Comparison of ENCODE assay signal across 12 mouse cellular contexts in genomic region chr9:63632924-63633323, GRCm38 (mm10). TPM values are rescaled to one million over a fixed set of nuclear protein-coding genes. Genes with fewer than 3 reads are reported as not detected.
DNase-seq lines count a peak whose midpoint lies in the region; ATAC-seq and TF ChIP-seq lines count a peak whose summit lies in the region.
"Had no signal": no experiment of that assay in that cellular context is flagged by ENCODE, and none has a peak within 500 bp of the region (broad histone marks: within the 10 kb centered on the region; RNA-seq: fewer than 3 reads in every experiment).

No protein-coding gene starts in this region.

- H3K4me2 ChIP-seq in forebrain, embryonic 16.5 days (ENCODE audit: low read length), result peak overlapping the region; percentile 15; the same call in 1 of the 2 replicates
- H3K4me2 ChIP-seq: liver, embryonic 13.5 days had no signal

- H3K27me3 ChIP-seq in forebrain, embryonic 16.5 days (replicated peaks; ENCODE audit: control insufficient read depth, insufficient read depth, low read length), result no peaks in the 10 kb centered on the region
- no peaks in the 10 kb centered on the region for H3K27me3 ChIP-seq in heart, adult 2 months (ENCODE audit: control insufficient read depth, insufficient read depth, low read length)
- H3K27me3 ChIP-seq: liver, embryonic 13.5 days had no signal

- intact Hi-C loops in left cerebral cortex, postnatal 10 days (cut with DNase I), result no loop called here
- intact Hi-C loops in left cerebral cortex, postnatal 14 days (cut with DNase I), result loop anchor here (5.0 kb wide), 1 partner anchor 109 kb away; no protein-coding TSS in a partner anchor
- intact Hi-C loops in heart, adult 2 months (cut with DNase I), result no loop called here

- no peak overlapping the region for H3K4me3 ChIP-seq in forebrain, embryonic 16.5 days (replicated peaks; ENCODE audit: low read length)
- no peak overlapping the region for H3K4me3 ChIP-seq in heart, adult 2 months
- H3K4me3 ChIP-seq: liver, embryonic 13.5 days had no signal

- TF ChIP-seq EP300 in heart, adult 2 months (IDR thresholded peaks at IDR 0.05; ENCODE audit: insufficient read depth, low read depth, low read length), result no peak

- no peaks in the 10 kb centered on the region for H3K9me3 ChIP-seq in forebrain, embryonic 16.5 days (ENCODE audit: control insufficient read depth, low read length)
- H3K9me3 ChIP-seq: liver, embryonic 13.5 days had no signal

- DNase-seq in left cerebral cortex, adult 11 months (ENCODE audit: low spot score), result peak; percentile 54
- DNase-seq in left cerebral cortex, postnatal 10 days (ENCODE audit: extremely low spot score in 1 of 2, low spot score in 2 of 2), result no peak
- peak; percentile 63 to 70 for DNase-seq in left cerebral cortex, postnatal 14 days (ENCODE audit: low spot score in 2 of 2)
- peak; percentile 77 to 84 for DNase-seq in right cerebral cortex, postnatal 36 days (ENCODE audit: low spot score in 2 of 2)
- DNase-seq in kidney, postnatal 25 days, result no peak
- DNase-seq in heart, adult 2 months, result no peak
- DNase-seq: gastrocnemius, postnatal 14 days; heart, postnatal 36 days; kidney, postnatal 14 days; liver, embryonic 13.5 days had no signal

- no peak for TF ChIP-seq POLR2A in heart, adult 2 months (IDR thresholded peaks at IDR 0.05; ENCODE audit: insufficient read depth, low read depth, low read length)

- H3K9ac ChIP-seq in forebrain, embryonic 16.5 days (replicated peaks; ENCODE audit: low read depth, low read length), result no peak overlapping the region
- no peak overlapping the region for H3K9ac ChIP-seq in heart, adult 2 months (ENCODE audit: low read depth, low read length)
- H3K9ac ChIP-seq: liver, embryonic 13.5 days had no signal

- no peak for TF ChIP-seq CTCF in heart, adult 2 months (IDR thresholded peaks at IDR 0.05)

- H3K4me1 ChIP-seq in forebrain, embryonic 16.5 days (replicated peaks; ENCODE audit: control insufficient read depth, insufficient read depth, low read length), result peaks cover 9% of the 10 kb centered on the region
- no peaks in the 10 kb centered on the region for H3K4me1 ChIP-seq in heart, adult 2 months (ENCODE audit: control insufficient read depth, insufficient read depth, low read length)
- H3K4me1 ChIP-seq: liver, embryonic 13.5 days had no signal

- peak; percentile 43; the same call in 1 of the 2 replicates for ATAC-seq in forebrain, embryonic 16.5 days
- ATAC-seq: activated CD4-positive, CD25-positive, alpha-beta regulatory T cell, adult 4 months had no signal

- no peak overlapping the region for H3K27ac ChIP-seq in forebrain, embryonic 16.5 days (ENCODE audit: low read length)
- H3K27ac ChIP-seq in heart, adult 2 months, result no peak overlapping the region
- H3K27ac ChIP-seq: liver, embryonic 13.5 days had no signal

- H3K79me2 ChIP-seq in heart, adult 2 months (replicated peaks; ENCODE audit: control insufficient read depth, insufficient read depth, low read length), result no peaks in the 10 kb centered on the region

- 13% methylated on average over 11 of the region's 11 CpGs for WGBS in forebrain, embryonic 16.5 days
- 85% methylated on average over 11 of the region's 11 CpGs for WGBS in heart, adult 2 months

- H3K36me3 ChIP-seq in forebrain, embryonic 16.5 days (ENCODE audit: control insufficient read depth, insufficient read depth), result 0 out of 2 replicates have a peak, but pooled peaks cover 3% of the 10 kb centered on the region
- H3K36me3 ChIP-seq in heart, adult 2 months (ENCODE audit: control insufficient read depth, insufficient read depth, low read length), result no peaks in the 10 kb centered on the region

RNA-seq across cellular contexts. Expression of gene Aagab, which starts 30.5 kb away (rescaled TPM):
- 10 to 100 TPM; 47.9 to 56.2 TPM for total RNA-seq in left cerebral cortex, postnatal 10 days (2021)
- polyA plus RNA-seq in forebrain, embryonic 16.5 days (2015; fragmentation: Nextera tagmentation; extraction: Ambion mirVana), result 58.5 and 65.1 TPM in 2 replicates
- total RNA-seq in left cerebral cortex, postnatal 14 days (2021), result 10 to 100 TPM; 44.2 to 46.5 TPM
- total RNA-seq in heart, adult 2 months (2021), result 10 to 100 TPM; 17.0 to 19.2 TPM
- 6.8 and 10.9 TPM in 2 replicates for polyA plus RNA-seq in heart, adult 2 months (2012; rRNA removed)

RNA-seq across cellular contexts. Expression of gene Iqch, which starts 30.6 kb away (rescaled TPM):
- not detected for total RNA-seq in left cerebral cortex, postnatal 10 days (2021)
- 0.10 and 0.24 TPM in 2 replicates for polyA plus RNA-seq in forebrain, embryonic 16.5 days (2015; fragmentation: Nextera tagmentation; extraction: Ambion mirVana)
- under 1 TPM in 1 of 2 experiments, not detected in 1; 0.19 TPM for total RNA-seq in left cerebral cortex, postnatal 14 days (2021)
- not detected for total RNA-seq in heart, adult 2 months (2021)
- polyA plus RNA-seq in heart, adult 2 months (2012; rRNA removed), result 0.06 TPM in 1 of 2 replicates, not detected in the other
- total RNA-seq: heart, postnatal 36 days had no signal
- polyA plus RNA-seq: activated CD4-positive, CD25-positive, alpha-beta regulatory T cell, adult 4 months; liver, embryonic 13.5 days had no signal

Comparison
In these comparisons a context has a peak if more than half of its experiments do, and no peak if none do; other contexts are left out.
1. DNase-seq: peak in left cerebral cortex, adult 11 months (single experiment), left cerebral cortex, postnatal 14 days (2 of 2) and right cerebral cortex, postnatal 36 days (2 of 2); none in left cerebral cortex, postnatal 10 days (0 of 2), kidney, postnatal 25 days (0 of 2) and heart, adult 2 months (0 of 2).